Mouse (Mus musculus) gastrocnemius, postnatal 10 days (tissue): ENCODE results near the gene Gm5934. TPM values are rescaled to one million over a fixed set of nuclear protein-coding genes. Genes with fewer than 3 reads are reported as not detected.
"Not testable (repeated sequence)": the region's sequence is repeated elsewhere in the genome, so short reads cannot be mapped to it uniquely, and the experiment has no call there.

Source experiments
- DNase-seq: peaks from one replicate; pipeline ENCODE4 v3.0.0; 2021; ENCODE audit warnings: mixed read lengths
- long read RNA-seq, 2 experiments: library from polyadenylated mRNA; stranded (forward); transcript quantifications; one replicate each; pipeline ENCODE4 v2.0.0; 2021
- total RNA-seq, 2 experiments: library from RNA; stranded (reverse); gene quantifications; 2 replicates each; pipeline ENCODE4 v1.2.3; 2021

Gm5934 gene
- not detected for total RNA-seq
- long read RNA-seq, experiment 1, result 0 reads
- long read RNA-seq, experiment 2, result 0 reads

DNA sequence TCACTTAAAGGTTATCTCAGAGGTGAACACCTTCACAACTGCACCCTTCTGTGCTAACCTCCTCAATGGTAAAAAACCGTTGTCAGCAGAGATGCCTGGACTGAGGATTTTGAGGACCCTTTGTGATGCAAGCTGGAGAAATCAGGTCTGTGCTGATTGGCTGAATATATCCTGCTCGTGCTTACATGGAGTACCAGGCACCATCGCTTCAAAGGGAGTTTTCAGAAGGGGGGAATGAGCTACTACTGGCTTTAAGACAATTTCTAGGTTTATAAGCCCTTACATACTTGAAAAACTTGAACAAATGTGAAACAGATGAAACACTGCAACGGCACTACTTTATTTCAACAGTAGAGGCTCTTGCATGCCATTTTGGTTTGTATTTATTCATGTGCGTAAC lies at the start of gene Gm5934:
TSS of gene Gm5934 (minus strand) at position 101 of the 400 bp plus-strand sequence.
- DNase-seq, result not testable (repeated sequence)

Other genes with a start within 250 kb of the Gm5934 start
- not detected for gene Gm4297, start 74.1 kb upstream of the Gm5934 start, total RNA-seq